Mouse (Mus musculus) lung, adult 10 weeks (tissue): Measurements from ENCODE around the gene Olfr143. TPM values are rescaled to one million over a fixed set of nuclear protein-coding genes. Genes with fewer than 3 reads are reported as not detected.

Source experiments
- polyA plus RNA-seq: library from polyadenylated mRNA; stranded (reverse); fragments of 350-450 nt; fragmentation: Illumina TruSeq; extraction: RNeasy Lipid Tissue Mini Kit (QIAGEN cat#74804); gene quantifications from one replicate; pipeline ENCODE4 v1.2.3, GENCODE M21; 2014; ENCODE audit warnings: low read depth, low replicate concordance; ENCODE audit not compliant: insufficient read depth

The Olfr143 gene
- polyA plus RNA-seq, result not detected

DNA sequence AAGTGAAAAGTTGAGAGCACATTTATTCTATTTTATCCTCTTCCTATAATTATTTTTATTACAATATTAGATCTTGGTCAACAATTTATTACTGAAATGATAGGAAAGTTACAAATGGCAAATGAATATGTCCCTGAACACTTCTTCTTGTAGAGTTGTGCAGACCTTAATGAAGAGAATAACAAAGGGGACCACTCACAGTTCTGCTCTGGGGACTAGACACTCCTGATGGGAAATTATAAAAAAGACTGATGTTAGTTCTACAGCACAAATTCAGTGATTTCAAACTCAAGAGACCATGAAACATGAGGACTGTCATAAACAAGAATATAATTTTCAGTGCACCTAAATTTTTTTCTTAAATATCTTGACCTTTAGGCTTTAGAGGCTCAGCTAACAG is at the start of gene Olfr143:
TSS of gene Olfr143 (plus strand) at position 301 of the 400 bp plus-strand sequence.

DNA sequence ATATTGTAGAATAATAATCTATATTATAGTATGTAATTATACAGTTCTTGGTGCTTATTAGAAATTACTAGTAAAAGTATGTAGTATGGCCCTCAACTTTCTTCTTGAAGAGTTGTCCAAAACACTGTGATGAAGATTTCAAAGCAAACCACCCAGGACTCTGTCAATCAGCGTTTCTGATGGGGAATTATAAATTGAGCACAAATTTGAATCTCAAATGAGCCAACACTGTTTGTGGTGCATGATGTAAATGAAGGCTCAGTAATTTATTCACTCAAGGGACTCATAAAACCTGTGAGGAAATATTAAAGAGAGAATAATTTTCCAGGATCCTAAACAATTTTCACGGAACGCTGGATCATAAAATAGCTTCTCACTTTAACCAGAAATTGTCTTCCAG is 44.5 kb upstream of the Olfr143 start, which contains the start of gene Olfr893:
TSS of gene Olfr893 (plus strand) at position 301 of the 400 bp plus-strand sequence.

DNA sequence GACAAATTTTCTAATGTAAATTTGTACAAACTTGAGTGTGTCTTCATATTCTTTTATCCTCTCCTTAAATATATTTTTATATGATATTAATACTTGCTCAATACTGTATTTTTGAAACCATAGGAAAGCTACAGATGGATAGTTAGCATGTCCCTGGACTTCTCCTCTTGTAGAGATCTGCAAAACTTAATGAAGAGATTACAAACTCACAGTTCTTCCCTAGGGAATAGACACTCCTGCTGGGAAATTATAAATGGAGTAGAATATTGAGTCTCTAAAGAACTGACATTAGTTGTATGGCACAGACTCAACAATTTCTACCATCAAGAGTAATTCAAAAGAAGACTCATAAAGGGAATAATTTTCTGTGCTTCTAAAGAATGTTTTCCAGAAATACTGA is 34.8 kb upstream of the Olfr143 start, which contains the start of gene Olfr894:
TSS of gene Olfr894 (plus strand) at position 301 of the 400 bp plus-strand sequence.

DNA sequence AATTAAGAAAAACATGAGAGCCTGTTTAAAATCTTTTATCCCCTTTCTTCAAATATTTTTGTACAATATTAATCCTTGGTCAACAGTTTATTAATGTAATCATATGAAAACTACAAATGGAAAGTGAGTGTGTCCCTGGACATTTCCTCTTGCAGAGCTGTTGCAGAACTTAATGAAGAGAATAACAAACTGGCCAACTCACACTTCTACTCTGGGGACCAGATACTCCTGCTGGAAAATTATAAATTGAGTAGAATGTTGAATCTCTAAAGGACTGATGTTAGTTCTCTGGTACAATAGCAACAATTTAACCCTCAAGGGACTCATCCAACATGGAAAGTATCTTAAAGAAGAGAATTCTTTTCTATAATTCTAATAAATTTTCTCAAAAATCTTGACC is 15.0 kb downstream of the Olfr143 start, which contains the start of gene Olfr895:
TSS of gene Olfr895 (plus strand) at position 301 of the 400 bp plus-strand sequence.

DNA sequence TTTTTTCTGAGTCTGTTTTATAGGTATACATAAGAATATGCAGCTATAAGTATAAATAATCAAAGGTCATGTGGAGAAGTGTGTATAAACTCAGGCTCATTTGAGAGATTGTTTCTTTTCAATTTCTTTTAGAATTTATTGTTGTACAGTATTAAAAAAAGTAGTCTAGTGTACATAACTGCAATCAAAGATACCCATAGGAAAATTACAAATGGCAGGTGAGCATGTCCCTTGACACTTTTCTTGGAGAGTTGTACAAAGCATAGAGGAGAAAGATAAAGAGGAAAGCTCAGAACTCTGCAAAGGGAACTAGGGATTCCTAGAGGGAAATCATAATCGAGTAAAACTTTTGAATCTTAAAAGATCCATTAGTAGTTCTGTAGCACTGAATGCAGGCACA is 38.2 kb downstream of the Olfr143 start, which contains the start of gene Olfr896-ps1:
TSS of gene Olfr896-ps1 (plus strand) at position 301 of the 400 bp plus-strand sequence.

Other genes starting within 250 kb of the Olfr143 start
- not detected for gene Olfr883, start 227.0 kb upstream of the Olfr143 start, polyA plus RNA-seq
- gene Olfr884, start 206.2 kb upstream of the Olfr143 start, polyA plus RNA-seq, result not detected
- not detected for gene Olfr885, start 191.5 kb upstream of the Olfr143 start, polyA plus RNA-seq
- gene Olfr887, start 168.7 kb upstream of the Olfr143 start, polyA plus RNA-seq, result not detected
- gene Olfr888, start 144.6 kb upstream of the Olfr143 start, polyA plus RNA-seq, result not detected
- 0.03 TPM for gene Olfr889, start 137.6 kb upstream of the Olfr143 start, polyA plus RNA-seq
- not detected for gene Olfr890, start 110.3 kb upstream of the Olfr143 start, polyA plus RNA-seq
- gene Olfr891, start 72.0 kb upstream of the Olfr143 start, polyA plus RNA-seq, result not detected
- gene Olfr893, start 44.4 kb upstream of the Olfr143 start, polyA plus RNA-seq, result not detected
- not detected for gene Olfr894, start 34.7 kb upstream of the Olfr143 start, polyA plus RNA-seq
- gene Olfr895, start 15.1 kb downstream of the Olfr143 start, polyA plus RNA-seq, result not detected
- not detected for gene Olfr896-ps1, start 38.3 kb downstream of the Olfr143 start, polyA plus RNA-seq
- not detected for gene Olfr25, start 76.3 kb downstream of the Olfr143 start, polyA plus RNA-seq
- gene Olfr898, start 95.6 kb downstream of the Olfr143 start, polyA plus RNA-seq, result not detected
- not detected for gene Olfr250, start 114.1 kb downstream of the Olfr143 start, polyA plus RNA-seq
- not detected for gene Olfr251, start 124.3 kb downstream of the Olfr143 start, polyA plus RNA-seq
- gene Olfr147, start 148.9 kb downstream of the Olfr143 start, polyA plus RNA-seq, result not detected
- not detected for gene Olfr901, start 176.7 kb downstream of the Olfr143 start, polyA plus RNA-seq
- not detected for gene Olfr902, start 194.9 kb downstream of the Olfr143 start, polyA plus RNA-seq
- not detected for gene Olfr904, start 210.4 kb downstream of the Olfr143 start, polyA plus RNA-seq
- gene Olfr905, start 218.3 kb downstream of the Olfr143 start, polyA plus RNA-seq, result not detected
- gene Olfr906, start 234.3 kb downstream of the Olfr143 start, polyA plus RNA-seq, result not detected
- gene Olfr907, start 243.0 kb downstream of the Olfr143 start, polyA plus RNA-seq, result not detected